Mouse (Mus musculus) cerebellum, adult 11 months (tissue): ENCODE measurements around the gene Rex2.
"Not testable (repeated sequence)": the region's sequence is repeated elsewhere in the genome, so short reads cannot be mapped to it uniquely, and the experiment has no call there.

ENCODE experiments used
- DNase-seq: peaks from one replicate; pipeline ENCODE4 v3.0.0; 2022

The Rex2 gene

DNA sequence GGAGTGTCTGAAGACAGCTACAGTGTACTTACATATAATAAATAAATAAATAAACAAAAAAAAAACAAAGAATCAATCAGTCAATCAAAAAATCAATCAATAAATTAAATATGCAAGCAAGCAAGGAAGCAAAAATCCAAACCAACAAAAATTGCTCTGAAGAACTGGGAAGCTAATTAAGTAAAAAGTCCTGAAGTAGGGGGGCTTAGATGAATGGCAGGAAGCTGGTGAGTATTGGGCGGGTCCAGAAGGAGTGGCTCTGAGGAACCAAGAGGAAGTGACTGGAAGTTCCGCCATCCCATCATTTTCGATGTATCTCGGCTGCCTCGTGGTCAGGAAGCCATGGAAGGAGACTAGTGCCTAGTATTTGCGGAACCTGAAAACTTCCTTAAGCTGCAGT, at the start of gene Rex2:
TSS of gene Rex2 (plus strand) at position 301 of the 400 bp plus-strand sequence.
- not testable (repeated sequence) for DNase-seq

DNA sequence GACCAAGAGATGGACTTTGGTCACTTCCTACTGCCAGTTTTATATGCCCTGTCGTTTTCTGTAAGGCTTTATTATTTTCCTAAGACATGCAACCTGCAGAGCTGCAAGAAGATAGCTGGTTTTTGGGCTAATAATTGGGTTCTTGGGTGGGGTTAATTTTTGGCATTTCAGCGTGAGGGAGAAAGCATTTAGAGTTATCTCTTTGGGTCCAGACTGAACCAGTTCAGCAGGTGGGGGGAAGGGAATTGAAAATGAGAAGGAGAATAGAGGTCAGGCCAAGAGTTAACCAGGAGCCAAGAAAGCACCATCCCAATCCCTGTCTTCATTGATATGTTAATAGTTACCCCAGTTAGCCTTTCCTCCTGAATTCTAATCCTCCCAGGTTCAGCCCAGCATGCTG, 45.1 kb upstream of the Rex2 start:
- not testable (repeated sequence) for DNase-seq

DNA sequence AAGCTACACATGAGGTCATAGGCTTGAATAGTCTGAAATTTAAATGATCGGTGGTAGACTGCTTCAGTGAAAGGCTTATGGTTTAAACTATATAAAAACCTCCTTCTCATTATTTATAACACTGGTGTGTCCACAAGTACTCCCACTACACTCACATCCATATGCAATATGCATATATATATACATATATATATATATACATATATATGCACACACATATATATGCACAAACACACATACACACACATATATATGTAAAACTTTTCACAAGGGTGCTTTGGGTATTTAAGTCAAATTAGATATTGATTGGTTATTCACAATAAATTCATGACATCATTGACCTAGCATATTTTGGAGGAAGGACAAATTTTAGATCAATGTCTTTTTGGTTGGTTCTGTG, 3.2 kb upstream of the Rex2 start:
- DNase-seq = not testable (repeated sequence)

DNA sequence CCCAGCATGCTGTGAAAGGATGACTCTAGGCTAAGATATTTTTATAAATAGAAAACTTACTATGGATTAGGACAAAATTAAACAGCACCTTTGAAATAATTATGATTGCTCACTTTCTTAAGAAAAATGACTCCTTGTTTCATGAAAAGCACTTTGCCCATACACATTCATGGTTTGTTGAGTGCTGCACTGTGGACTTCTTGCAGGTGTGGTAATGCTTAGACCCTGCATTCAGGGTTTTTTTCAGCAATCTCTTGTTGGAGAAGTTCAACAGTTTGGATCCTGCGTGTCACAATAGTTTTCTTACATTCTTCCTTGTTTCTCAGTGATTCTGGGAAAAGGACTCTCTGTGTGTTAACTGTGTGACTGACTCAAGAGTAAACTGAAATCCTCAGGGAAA, 4.7 kb downstream of the Rex2 start:
- DNase-seq = not testable (repeated sequence)

DNA sequence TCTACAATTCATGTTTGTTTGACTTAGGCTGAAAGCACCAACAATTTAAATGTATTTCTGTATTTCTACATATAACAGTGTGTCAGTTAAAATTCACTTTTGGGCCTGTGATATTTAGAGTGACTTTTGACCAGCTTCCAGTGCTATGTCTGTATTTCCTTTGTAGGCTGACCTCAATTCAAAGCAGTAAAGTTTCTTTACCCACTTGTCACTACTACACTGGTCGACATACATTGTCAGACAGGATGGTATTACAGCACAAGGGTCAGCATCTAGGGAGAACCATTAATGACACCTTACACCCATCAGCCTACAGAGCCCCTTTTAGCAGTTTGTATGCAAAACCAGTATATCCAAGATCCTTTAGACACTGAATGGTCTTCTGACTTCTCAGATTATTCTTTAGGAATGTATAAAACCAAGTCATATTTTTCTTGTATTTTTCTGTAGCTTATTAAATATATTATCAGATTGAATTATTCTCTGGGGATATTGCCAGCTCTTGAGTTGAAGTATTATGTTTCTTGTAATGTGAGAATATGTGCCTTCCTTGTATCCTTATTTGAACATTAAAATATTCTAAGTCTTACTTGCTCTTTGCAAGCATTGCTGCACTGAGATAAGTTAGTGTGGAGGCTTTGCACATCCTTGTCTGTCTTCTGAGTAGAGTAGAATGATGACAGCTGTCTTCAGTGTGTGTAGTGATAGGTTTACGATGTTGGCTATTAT, 9.8 kb downstream of the Rex2 start:
- not testable (repeated sequence) for DNase-seq

DNA sequence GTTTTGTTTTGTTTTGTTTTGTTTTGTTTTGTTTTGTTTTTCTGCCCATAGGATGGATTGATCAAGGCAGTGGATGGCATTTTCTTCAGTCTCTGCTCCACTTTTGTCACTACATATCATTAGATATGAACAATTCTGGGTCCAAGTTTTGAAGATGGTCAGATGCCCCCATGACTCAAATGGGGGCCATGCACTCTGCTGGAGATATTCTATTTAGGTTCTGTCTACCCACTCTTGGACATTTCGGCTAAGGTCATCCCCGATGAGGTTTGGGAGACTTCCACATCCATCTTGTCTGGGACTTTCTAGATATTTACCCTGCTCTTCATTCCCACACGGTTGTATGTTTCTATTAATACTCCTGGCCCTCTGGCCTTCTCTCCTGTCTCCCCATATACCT, 42.1 kb downstream of the Rex2 start:
- DNase-seq = not testable (repeated sequence)

DNA sequence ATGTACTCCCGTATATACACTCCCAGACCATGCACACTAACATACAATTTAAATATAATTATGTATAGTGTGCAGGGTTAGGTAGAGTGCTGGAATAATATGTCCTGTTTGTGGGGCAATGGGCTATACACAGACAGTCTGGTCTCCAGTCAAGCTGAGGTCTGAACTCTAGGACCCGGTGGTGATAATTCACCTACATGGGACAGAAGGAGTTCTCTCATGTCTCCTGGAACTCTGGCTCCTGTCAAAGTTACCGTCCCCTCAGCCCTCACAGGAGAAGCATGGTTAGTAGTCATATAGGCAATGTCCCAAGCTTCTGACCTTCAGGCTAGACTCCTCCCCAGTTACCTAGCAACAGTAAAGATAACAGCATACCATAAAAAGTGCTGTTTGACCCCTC, 44.2 kb downstream of the Rex2 start:
- DNase-seq = not testable (repeated sequence)

DNA sequence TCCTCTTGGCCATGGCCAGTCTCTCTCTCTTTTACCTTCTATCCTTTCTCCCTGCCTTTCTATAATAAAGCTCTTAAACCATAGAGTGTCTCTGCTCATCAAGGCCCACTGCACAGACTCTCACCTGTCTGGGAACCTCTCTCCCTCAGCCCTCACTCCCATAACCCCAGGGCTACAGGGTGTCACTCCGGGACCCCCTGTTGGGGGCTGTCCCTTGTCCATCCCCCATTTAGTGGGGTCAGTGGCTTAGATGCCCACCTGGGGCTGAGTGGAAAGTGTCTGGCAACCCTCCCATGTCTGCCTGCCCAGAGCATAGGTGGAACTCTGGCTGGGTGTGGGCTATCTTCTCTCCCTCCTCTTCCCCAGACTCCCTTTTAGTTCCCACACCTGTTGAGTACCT, 44.7 kb downstream of the Rex2 start:
- not testable (repeated sequence) for DNase-seq

DNA sequence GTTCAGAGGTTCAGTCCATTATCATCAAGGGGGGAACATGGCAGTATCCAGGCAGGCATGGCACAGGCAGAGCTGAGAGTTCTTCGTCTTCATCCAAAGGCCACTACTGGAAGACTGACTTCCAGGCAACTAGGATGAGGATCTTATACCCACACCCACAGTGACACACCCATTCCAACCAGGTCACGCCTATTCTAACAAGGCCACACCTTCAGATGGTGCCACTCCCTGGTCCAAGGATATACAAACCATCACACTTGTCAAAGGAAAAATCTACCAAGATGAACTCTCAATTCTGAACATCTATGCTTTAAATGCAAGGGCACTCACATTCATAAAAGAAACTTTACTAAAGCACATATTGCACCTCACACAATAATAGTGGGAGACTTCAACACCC, 74.0 kb downstream of the Rex2 start:
- not testable (repeated sequence) for DNase-seq

DNA sequence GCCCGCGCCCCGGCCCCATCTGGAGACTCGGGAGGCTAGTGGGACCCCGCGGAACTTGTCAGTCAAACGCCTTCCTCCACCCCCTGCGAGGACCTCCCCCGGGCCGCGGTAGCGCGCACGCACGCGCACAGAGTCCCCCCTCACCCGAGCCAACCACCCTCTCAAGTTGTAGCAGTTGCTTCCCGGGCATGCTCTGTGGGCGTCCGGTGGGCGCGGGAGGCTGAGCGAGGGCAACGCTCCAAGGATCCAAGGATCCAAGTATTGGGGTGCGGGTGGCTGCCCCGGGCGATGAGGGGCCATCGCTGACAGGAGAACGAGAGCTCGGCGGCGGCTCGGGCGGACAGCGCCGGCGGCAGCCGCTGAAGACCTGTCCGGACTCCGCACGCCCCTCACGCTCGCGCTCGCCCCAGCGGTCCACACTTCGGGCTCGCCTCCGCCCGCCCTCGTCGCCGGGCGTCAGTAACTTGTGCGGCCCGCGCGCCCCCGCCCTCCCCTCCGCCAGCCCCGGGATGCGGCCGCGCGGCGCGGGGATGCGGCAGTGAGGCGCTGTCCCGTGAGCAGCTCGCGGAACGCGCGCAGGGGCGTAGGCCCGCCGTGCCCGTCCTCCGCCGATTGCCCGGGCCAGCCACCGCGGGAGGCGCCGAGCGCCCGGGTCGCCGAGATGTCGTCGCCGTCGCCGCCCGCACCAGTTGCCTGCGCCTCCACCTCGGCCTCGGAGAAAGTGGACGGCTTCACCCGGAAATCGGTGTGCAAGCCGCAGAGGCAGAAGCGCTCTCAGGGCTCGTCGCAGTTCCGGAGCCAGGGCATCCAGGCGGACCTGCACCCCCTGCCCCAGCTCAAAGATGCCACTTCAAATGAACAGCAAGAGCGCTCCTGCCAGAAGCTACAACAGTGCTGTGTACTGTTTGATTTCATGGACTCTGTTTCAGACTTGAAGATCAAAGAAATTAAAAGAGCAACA, 80.3 kb downstream of the Rex2 start:
- not testable (repeated sequence) for DNase-seq

DNA sequence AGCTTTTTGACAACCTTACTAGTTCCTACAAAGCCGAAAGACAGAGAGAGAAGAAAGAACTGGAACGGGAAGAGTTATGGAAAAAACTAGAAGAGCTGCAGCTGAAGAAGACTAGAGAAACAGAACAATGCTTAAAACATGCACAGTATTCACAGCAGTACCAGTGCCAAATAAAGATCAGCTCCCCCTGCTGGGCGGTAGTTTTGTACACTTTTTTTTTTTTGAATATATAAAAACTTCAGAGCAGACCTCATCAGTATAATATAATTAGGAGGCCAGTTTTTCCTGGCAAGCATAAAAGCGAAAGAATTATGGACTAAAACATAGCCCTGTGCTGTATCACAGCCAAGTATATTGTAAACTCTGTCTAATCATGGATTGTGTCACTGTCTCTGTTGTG, 82.2 kb downstream of the Rex2 start:
- DNase-seq = not testable (repeated sequence)
